Mouse (Mus musculus) C2C12 (cell line): ENCODE measurements at regions not wholly inside any gene's neighbourhood (a gene's known extent, or its start where the extent isn't known, plus 50 kb on each side); places are given as distances from the start of the nearest gene placed in this dataset.

ENCODE experiments used
- H3K27me3 ChIP-seq: one replicate; pipeline ENCODE4 v1.6.1; 2011; ENCODE audit not compliant: control insufficient read depth, insufficient read depth, insufficient read length
- H3K36me3 ChIP-seq: one replicate; pipeline ENCODE4 v1.6.1; 2011; ENCODE audit not compliant: control insufficient read depth, insufficient read depth
- H3K4me3 ChIP-seq: one replicate; pipeline ENCODE4 v1.5.1; 2011; ENCODE audit warnings: mild to moderate bottlenecking, control low read depth; ENCODE audit not compliant: poor library complexity, insufficient read depth, severe bottlenecking
- H3K79me2 ChIP-seq: one replicate; pipeline ENCODE4 v1.6.1; 2011; ENCODE audit not compliant: control insufficient read depth, insufficient read depth
- H3K79me3 ChIP-seq: one replicate; pipeline ENCODE4 v1.6.1; 2011; ENCODE audit warnings: low read depth, control low read depth
- H3ac ChIP-seq: one replicate; pipeline ENCODE3; 2011; ENCODE audit warnings: low read depth; ENCODE audit not compliant: control insufficient read depth, insufficient read length
- CEBPB ChIP-seq: IDR thresholded peaks from one replicate; pipeline ENCODE4 v1.6.1; 2011; ENCODE audit warnings: low read depth, mild to moderate bottlenecking, control low read depth, moderate library complexity
- CTCF ChIP-seq: IDR thresholded peaks from one replicate; pipeline ENCODE4 v1.5.1; 2011; ENCODE audit not compliant: control insufficient read depth, insufficient read depth, insufficient read length
- FOSL1 ChIP-seq: IDR thresholded peaks from one replicate; pipeline ENCODE4 v1.8.0; 2011; ENCODE audit warnings: mild to moderate bottlenecking, low read length; ENCODE audit not compliant: poor library complexity, insufficient read depth, severe bottlenecking
- MAX ChIP-seq: IDR thresholded peaks from one replicate; pipeline ENCODE4 v1.6.1; 2011; ENCODE audit warnings: mild to moderate bottlenecking, control low read depth
- MYOD1 ChIP-seq: IDR thresholded peaks from one replicate; pipeline ENCODE4 v1.6.1; 2011; ENCODE audit warnings: low read depth; ENCODE audit not compliant: control insufficient read depth, insufficient read length
- MYOG ChIP-seq: IDR thresholded peaks from one replicate; pipeline ENCODE4 v1.6.1; 2011; ENCODE audit not compliant: control insufficient read depth, insufficient read length; ENCODE audit errors: extremely low read depth
- USF1 ChIP-seq: IDR thresholded peaks from one replicate; pipeline ENCODE4 v1.6.1; 2011; ENCODE audit warnings: low read depth, mild to moderate bottlenecking, control low read depth, moderate library complexity

DNA sequence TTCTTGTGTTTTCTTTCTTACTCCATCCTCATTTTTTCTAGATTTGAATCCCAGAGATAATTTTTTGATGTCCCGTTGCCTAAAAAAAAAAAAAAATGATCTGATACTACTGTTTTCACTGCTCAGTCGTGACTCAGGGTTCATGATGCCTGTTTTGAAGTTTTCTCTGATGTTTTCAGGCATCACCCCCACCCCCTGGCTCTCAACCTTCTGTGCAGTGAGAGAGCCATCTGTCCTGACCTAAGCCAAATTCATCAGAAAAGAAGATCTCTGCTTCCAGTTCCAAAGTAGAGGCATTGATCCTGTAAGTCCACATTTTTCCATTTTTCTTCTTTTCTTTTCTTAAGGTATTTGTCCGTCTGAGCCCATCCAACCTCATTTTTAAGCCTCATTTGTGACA is 423.3 kb downstream of the Col12a1 start:
- H3ac ChIP-seq = no peak overlapping the region
- H3K4me3 ChIP-seq = no peak overlapping the region
- H3K36me3 ChIP-seq = no peaks in the 10 kb centered on the region
- TF ChIP-seq MYOG (no peak), USF1 (no peak), FOSL1 (no peak), CTCF (no peak), CEBPB (no peak), MAX (no peak), MYOD1 (no peak)
- H3K79me3 ChIP-seq = no peaks in the 10 kb centered on the region
- H3K27me3 ChIP-seq = no peaks in the 10 kb centered on the region
- H3K79me2 ChIP-seq = no peaks in the 10 kb centered on the region

DNA sequence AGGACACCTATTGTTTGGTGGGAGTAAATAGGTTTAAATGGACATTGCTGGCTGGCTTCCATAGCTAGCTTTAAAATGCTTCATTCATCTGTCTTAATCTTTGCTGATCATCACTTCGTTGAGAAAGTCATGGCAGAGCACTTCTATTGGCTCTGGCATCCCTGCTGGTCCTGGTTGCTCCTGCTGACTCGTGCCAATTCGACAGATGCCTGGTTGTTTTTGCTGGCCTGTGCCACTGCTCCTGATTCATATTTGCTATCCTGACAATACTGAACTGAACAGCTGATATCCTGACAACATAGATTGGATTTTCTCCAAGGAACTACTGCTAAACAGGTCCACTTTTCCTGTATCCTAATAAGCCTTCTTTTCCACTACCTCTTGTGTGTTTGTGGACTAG is 417.1 kb downstream of the Col12a1 start:
- TF ChIP-seq CEBPB (no peak), MYOG (no peak), USF1 (no peak), CTCF (no peak), MAX (no peak), FOSL1 (no peak), MYOD1 (no peak)
- Histone ChIP-seq H3K4me3 (no peak overlapping the region), H3K79me2 (no peaks in the 10 kb centered on the region), H3K79me3 (no peaks in the 10 kb centered on the region), H3ac (no peak overlapping the region), H3K36me3 (no peaks in the 10 kb centered on the region), H3K27me3 (no peaks in the 10 kb centered on the region)

DNA sequence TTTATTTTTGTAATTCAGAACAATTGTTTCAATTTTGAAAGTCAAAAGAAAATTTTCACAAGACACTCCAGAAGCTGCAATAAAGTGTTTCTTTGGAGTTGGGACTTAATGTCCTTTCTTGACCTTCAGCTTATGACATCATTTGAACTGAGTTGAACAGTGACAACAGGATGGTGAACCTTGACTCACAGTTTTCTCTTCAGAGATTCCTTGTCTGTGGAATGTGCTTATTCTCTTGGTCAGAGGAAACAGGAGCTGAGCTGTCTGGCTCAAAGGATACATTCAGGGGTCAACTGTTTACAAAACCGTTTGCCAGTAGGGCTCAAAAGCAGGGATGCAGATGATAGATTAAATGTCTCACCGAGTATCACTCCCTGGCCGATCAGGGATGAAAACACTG is 408.0 kb downstream of the Col12a1 start:
- Histone ChIP-seq H3ac (no peak overlapping the region), H3K79me3 (no peaks in the 10 kb centered on the region), H3K36me3 (no peaks in the 10 kb centered on the region), H3K79me2 (no peaks in the 10 kb centered on the region), H3K4me3 (no peak overlapping the region), H3K27me3 (no peaks in the 10 kb centered on the region)
- TF ChIP-seq USF1 (no peak), CTCF (no peak), MAX (no peak), FOSL1 (no peak), MYOD1 (no peak), MYOG (no peak), CEBPB (no peak)

GRCm38 (mm10) chr9:79317411-79317810 is 401.2 kb downstream of the Col12a1 start:
- no peak for TF ChIP-seq MYOG
- TF ChIP-seq CTCF = no peak
- no peak for TF ChIP-seq FOSL1
- TF ChIP-seq USF1 = no peak
- TF ChIP-seq CEBPB = no peak
- TF ChIP-seq MAX = no peak
- no peak for TF ChIP-seq MYOD1
- Histone ChIP-seq H3K79me3 (no peaks in the 10 kb centered on the region), H3K4me3 (no peak overlapping the region), H3ac (no peak overlapping the region), H3K79me2 (no peaks in the 10 kb centered on the region), H3K27me3 (no peaks in the 10 kb centered on the region), H3K36me3 (no peaks in the 10 kb centered on the region)

DNA sequence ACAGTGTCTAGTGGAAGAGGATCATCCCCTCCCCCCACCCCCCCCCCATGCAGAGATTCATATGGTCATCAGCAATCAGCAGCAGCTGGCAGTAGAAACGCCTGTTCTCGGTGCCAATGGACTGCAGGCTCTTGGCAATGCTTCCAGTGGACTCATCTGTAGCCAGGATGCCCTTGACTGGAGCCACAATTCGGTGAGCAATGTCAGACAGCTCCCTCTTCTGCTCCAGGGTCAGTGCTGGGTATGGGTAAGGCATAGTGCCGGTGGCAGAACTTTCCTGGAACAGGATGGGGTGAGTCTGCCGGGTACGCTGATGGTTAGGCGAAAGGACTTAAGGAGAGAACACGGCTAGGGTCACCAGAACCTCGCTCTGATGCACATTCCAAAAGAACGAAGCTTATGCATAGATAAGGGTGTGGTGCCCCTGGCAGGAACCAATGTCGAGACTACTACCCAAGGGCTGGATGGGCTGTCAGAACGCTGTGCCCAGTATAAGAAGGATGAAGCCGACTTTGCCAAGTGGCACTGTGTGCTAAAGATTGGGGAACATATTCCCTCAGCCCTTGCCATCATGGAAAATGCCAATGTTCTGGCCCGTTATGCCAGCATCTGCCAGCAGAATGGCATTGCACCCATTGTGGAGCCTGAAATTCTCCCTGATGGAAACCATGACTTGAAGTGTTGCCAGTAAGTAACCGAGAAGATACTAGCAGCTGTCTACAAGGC is 372.1 kb downstream of the Col12a1 start:
- no peak overlapping the region for H3ac ChIP-seq
- H3K79me2 ChIP-seq = no peaks in the 10 kb centered on the region
- no peaks in the 10 kb centered on the region for H3K36me3 ChIP-seq
- H3K79me3 ChIP-seq = no peaks in the 10 kb centered on the region
- H3K4me3 ChIP-seq = no peak overlapping the region
- no peaks in the 10 kb centered on the region for H3K27me3 ChIP-seq
- TF ChIP-seq CEBPB = no peak
- TF ChIP-seq CTCF = no peak
- TF ChIP-seq MAX = no peak
- TF ChIP-seq USF1 = no peak
- no peak for TF ChIP-seq FOSL1
- no peak for TF ChIP-seq MYOG
- TF ChIP-seq MYOD1 = no peak

GRCm38 (mm10) chr9:79392020-79392419 is 326.6 kb downstream of the Col12a1 start:
- Histone ChIP-seq H3K27me3 (no peaks in the 10 kb centered on the region), H3K4me3 (no peak overlapping the region), H3K36me3 (no peaks in the 10 kb centered on the region), H3K79me3 (no peaks in the 10 kb centered on the region), H3K79me2 (no peaks in the 10 kb centered on the region), H3ac (no peak overlapping the region)
- TF ChIP-seq MYOD1 = no peak
- TF ChIP-seq CTCF = no peak
